Mouse (Mus musculus) spleen, adult 2 months (tissue): ENCODE results near the gene Mars. TPM values are rescaled to one million over a fixed set of nuclear protein-coding genes. Genes with fewer than 3 reads are reported as not detected.
"Not testable (repeated sequence)": the region's sequence is repeated elsewhere in the genome, so short reads cannot be mapped to it uniquely, and the experiment has no call there.

Source experiments
- DNase-seq, 2 experiments: peaks; one replicate each; pipeline versions ENCODE4 v3.0.0 to v3.0.0-alpha.2; 2012 to 2021; ENCODE audit warnings: low spot score in 2 of 2, low read depth in 1 of 2
- H3K27ac ChIP-seq: fragments of 200-500 bp; 2 replicates; pipeline ENCODE4 v1.5.1; 2012; ENCODE audit warnings: low read length, inconsistent platforms; ENCODE audit not compliant: insufficient read depth
- H3K27me3 ChIP-seq: fragments of 200-500 bp; 2 replicates; pipeline ENCODE4 v1.6.1; 2012; ENCODE audit warnings: mild to moderate bottlenecking, moderate library complexity, low read length, inconsistent platforms; ENCODE audit not compliant: control insufficient read depth, insufficient read depth
- H3K36me3 ChIP-seq: fragments of 200-500 bp; 2 replicates; pipeline ENCODE4 v1.6.1; 2012; ENCODE audit warnings: mild to moderate bottlenecking, low read length, inconsistent platforms; ENCODE audit not compliant: control insufficient read depth, insufficient read depth
- H3K4me1 ChIP-seq: fragments of 200-500 bp; 2 replicates; pipeline ENCODE4 v1.6.1; 2011; ENCODE audit warnings: inconsistent platforms; ENCODE audit not compliant: control insufficient read depth, insufficient read depth, insufficient read length
- H3K4me3 ChIP-seq: fragments of 200-500 bp; 2 replicates; pipeline ENCODE4 v1.5.1; 2011; ENCODE audit warnings: mild to moderate bottlenecking, inconsistent platforms; ENCODE audit not compliant: insufficient read depth, insufficient read length; ENCODE audit errors: extremely low read depth
- CTCF ChIP-seq: fragments of 200-500 bp; IDR thresholded peaks from 2 replicates; pipeline ENCODE4 v1.5.1; 2011; ENCODE audit warnings: mild to moderate bottlenecking, inconsistent platforms; ENCODE audit not compliant: insufficient read depth, insufficient read length, insufficient replicate concordance; ENCODE audit errors: extremely low read depth
- POLR2A ChIP-seq: fragments of 200-500 bp; IDR thresholded peaks from 2 replicates; pipeline ENCODE4 v1.6.1; 2011; ENCODE audit warnings: low read depth, low read length, inconsistent platforms
- WGBS: fragments of 180-500 bp; shearing (Covaris S2); methylation state at CpG from one replicate; pipeline ENCODE4 v1.1.7; 2018; 5-methylcytosine and 5-hydroxymethylcytosine counted together
- polyA plus RNA-seq: library from polyadenylated mRNA; depleted of rRNA; stranded (reverse); fragments of >200 nt; gene quantifications from 2 replicates; pipeline ENCODE4 v1.2.3, GENCODE M21; 2012

Mars gene
- polyA plus RNA-seq, 1 experiment = 33.2 TPM

- H3K4me1 ChIP-seq = peaks cover 40% of the 10 kb centered on the region
- peak; percentile 28 to 50 for DNase-seq
- H3K4me3 ChIP-seq = peak within 1 kb of the TSS; percentile 60
- no peak; the same call in 1 of the 2 replicates for TF ChIP-seq POLR2A
- TF ChIP-seq CTCF = no peak
- peaks cover 7% of the 10 kb centered on the region for H3K36me3 ChIP-seq
- peak within 1 kb of the TSS; percentile 84 for H3K27ac ChIP-seq
- WGBS = 24% methylated on average over 3 of the region's 3 CpGs
- H3K27me3 ChIP-seq = no peaks in the 10 kb centered on the region
Observed at GRCm38 (mm10) chr10:127321621-127322020, 10.0 kb upstream of the Mars start, which contains the start of gene Arhgap9. Gene Arhgap9, plus strand, starts transcription at chr10:127321964.

DNA sequence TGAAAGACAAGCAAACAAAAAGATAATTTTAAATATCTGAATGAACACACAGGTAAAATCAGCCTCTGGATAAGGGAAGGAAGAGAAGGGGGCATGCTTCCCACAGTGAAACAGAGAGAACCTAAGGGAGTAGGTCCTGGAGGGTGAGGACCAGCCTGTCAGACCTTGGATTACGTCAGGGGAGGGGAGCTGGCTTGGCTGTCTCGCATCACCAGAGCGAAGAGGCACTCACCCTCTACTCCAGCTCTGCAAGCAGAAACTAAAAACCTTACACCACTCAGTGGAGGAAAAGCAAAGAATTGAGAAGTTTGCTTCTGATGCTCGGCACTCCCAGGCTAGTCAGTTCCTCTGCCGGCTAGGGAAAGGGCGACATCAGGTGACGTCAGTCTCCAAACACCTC, 8.4 kb upstream of the Mars start:
- H3K4me1 ChIP-seq = peaks cover 28% of the 10 kb centered on the region; the same call in 1 of the 2 replicates
- no peaks in the 10 kb centered on the region for H3K27me3 ChIP-seq
- no peak overlapping the region for H3K4me3 ChIP-seq
- no peaks in the 10 kb centered on the region for H3K36me3 ChIP-seq
- TF ChIP-seq POLR2A (no peak), CTCF (no peak)
- 83% methylated on average over 7 of the region's 7 CpGs for WGBS
- DNase-seq = no peak
- H3K27ac ChIP-seq = peak overlapping the region; percentile 25

GRCm38 (mm10) chr10:127318009-127318408, 6.4 kb upstream of the Mars start:
- Histone ChIP-seq H3K4me3 (no peak overlapping the region), H3K27me3 (no peaks in the 10 kb centered on the region), H3K27ac (no peak overlapping the region), H3K36me3 (no peaks in the 10 kb centered on the region), H3K4me1 (peaks cover 24% of the 10 kb centered on the region; the same call in 1 of the 2 replicates)
- TF ChIP-seq POLR2A (no peak), CTCF (no peak)
- 21% methylated on average over 4 of the region's 4 CpGs for WGBS
- DNase-seq = no peak

DNA sequence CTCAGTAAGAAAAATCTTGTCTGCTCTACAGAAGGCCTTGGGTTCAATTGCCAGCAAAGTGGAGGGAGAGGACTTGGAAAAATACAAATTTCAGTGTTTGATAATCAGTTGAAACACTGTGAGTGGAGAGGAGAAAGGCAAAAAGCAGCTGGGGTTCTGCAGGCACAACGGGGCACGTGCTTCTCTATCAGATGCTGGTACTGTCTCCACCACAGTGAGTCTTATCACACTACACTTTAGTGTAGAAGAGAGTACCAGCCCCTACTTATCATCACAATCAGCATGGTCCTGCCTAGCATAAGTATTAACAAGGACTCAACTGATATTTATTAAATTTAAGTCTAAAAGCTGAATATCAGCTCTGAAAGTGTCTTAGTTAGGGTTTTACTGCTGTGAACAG, 5.7 kb upstream of the Mars start:
- DNase-seq = no peak
- WGBS = 81% methylated on average over 2 of the region's 2 CpGs
- Histone ChIP-seq H3K4me1 (peaks cover 16% of the 10 kb centered on the region; the same call in 1 of the 2 replicates), H3K27ac (no peak overlapping the region), H3K4me3 (no peak overlapping the region), H3K27me3 (no peaks in the 10 kb centered on the region), H3K36me3 (no peaks in the 10 kb centered on the region)
- TF ChIP-seq CTCF (no peak), POLR2A (no peak)

DNA sequence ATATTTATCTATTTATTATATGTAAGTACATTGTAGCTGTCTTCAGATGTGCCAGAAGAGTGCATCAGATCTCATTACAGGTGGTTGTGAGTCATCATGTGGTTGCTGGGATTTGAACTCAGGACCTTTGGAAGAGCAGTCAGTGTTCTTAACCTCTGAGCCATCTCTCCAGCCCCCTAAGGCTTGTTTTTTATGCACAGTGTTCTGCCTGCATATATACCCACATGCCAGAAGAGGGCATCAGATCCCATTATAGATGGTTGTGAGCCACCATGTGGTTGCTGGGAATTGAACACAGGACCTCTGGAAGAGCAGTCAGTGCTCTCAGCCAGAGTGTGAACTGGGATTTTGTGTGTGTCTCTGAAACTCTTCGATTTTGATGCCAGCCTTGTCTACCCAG, 3.4 kb upstream of the Mars start:
- H3K36me3 ChIP-seq, H3K4me1 ChIP-seq, H3K4me3 ChIP-seq, DNase-seq, H3K27me3 ChIP-seq, H3K27ac ChIP-seq: not testable (repeated sequence)
- 91% methylated on average over 1 of the region's 1 CpGs for WGBS

- H3K4me1 ChIP-seq, H3K27me3 ChIP-seq, DNase-seq, H3K36me3 ChIP-seq, H3K4me3 ChIP-seq, H3K27ac ChIP-seq: not testable (repeated sequence)
- 85% methylated on average over 5 of the region's 5 CpGs for WGBS
Observed at GRCm38 (mm10) chr10:127313516-127313915, 1.9 kb upstream of the Mars start.

DNA sequence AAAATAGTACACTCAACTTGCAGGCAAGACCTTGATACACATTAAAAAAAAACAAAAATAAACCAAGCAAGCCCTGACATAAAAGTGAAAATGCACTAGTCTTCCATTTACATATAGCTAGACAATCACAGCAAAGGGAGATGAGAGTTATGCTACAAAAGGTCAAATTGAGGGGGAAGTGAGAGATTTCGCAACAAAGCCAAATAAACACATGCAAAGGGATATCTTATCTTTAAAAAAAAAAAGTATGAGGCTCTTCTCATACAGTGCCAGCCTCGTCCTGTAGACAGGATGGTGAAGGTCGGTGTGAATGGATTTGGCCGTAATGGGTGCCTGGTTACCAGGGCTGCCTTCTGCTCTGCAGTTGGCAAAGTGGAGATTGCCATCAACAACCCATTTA, 1.3 kb upstream of the Mars start:
- peaks cover 7% of the 10 kb centered on the region for H3K36me3 ChIP-seq
- TF ChIP-seq CTCF = no peak
- no peak for TF ChIP-seq POLR2A
- H3K4me3 ChIP-seq = no peak overlapping the region
- WGBS = 55% methylated on average over 4 of the region's 4 CpGs
- no peaks in the 10 kb centered on the region for H3K27me3 ChIP-seq
- 0 out of 2 replicates have a peak overlapping the region, but pooled peaks have one; percentile 5 for H3K27ac ChIP-seq
- no peaks in the 10 kb centered on the region for H3K4me1 ChIP-seq
- no peak for DNase-seq
